Mouse (Mus musculus) spleen, postnatal 36 days (tissue): ENCODE data around the gene Tmem11.
"Not testable (repeated sequence)": the region's sequence is repeated elsewhere in the genome, so short reads cannot be mapped to it uniquely, and the experiment has no call there.

ENCODE experiments used
- DNase-seq, 2 experiments: peaks; one replicate each; pipeline ENCODE4 v3.0.0; 2022; ENCODE audit warnings: low spot score in 2 of 2, mixed read lengths in 1 of 2

Tmem11 gene

GRCm38 (mm10) chr11:60886986-60887385 is 7.9 kb upstream of the Tmem11 start:
- DNase-seq = not testable (repeated sequence)

GRCm38 (mm10) chr11:60882386-60882785 is 3.3 kb upstream of the Tmem11 start:
- no peak for DNase-seq

- no peak for DNase-seq
Observed at GRCm38 (mm10) chr11:60880559-60880958, 1.5 kb upstream of the Tmem11 start.

DNA sequence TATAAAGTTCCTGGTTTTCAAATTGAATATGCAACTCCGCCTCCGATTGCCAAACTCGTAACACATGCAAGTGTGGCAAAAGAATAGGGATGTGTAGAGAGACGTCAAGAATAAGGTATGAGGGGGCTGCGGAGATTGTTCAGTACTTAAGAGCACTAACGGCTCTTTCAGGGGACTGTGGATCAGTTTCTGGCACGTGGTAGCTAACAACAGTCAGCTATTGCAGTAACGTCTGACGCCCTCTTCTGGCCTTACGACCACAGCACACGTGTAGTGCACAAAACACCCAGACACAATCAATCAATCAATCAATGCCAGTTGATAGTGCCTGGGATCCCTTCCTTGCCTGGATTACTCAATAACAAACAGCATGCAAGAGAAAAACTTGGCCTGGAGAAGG is 351 bp upstream of the Tmem11 start:
- DNase-seq = peak; percentile 34 to 50

GRCm38 (mm10) chr11:60878056-60878612 is 938 bp downstream of the Tmem11 start:
- DNase-seq = peak; percentile 29 to 60

- DNase-seq = no peak
Observed at GRCm38 (mm10) chr11:60873101-60873500, 6.0 kb downstream of the Tmem11 start.

DNA sequence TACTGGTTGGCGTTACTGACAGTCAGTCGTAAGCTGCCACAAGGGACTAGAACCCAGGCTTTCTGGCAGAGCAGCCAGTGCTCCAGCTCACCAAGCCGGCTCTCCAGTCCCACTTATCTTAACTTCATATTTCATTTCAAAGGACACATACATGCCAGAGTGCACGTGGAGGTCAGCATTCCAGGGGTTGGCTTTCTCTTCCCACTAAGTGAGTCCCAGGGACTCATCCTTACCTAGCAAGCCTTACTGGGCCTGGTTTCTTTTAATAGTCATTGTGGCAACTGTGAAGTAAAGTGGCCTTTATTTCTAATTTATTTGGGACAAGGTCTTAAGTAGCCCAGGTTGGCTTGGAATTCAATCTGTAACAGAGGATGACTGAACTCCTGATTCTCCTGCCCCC is 7.7 kb downstream of the Tmem11 start:
- no peak for DNase-seq

DNA sequence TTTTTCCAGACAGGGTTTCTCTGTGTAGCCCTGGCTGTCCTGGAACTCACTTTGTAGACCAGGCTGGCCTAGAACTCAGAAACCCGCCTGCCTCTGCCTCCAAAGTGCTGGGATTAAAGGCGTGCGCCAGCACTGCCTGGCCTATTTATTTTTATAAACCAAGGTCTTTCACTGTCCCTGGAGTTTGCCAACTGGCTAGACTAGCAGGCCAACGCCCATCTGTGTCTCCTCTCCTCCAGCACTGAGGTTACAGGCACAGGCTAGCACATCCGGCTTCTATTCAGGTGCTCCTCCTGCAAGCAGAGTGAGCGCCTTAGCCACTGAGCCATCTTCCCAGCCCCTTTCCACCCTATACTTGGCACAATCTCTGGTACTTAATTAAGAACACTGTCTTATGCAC is 9.6 kb downstream of the Tmem11 start:
- not testable (repeated sequence) for DNase-seq

GRCm38 (mm10) chr11:60867904-60868303 is 11.2 kb downstream of the Tmem11 start:
- no peak for DNase-seq

DNA sequence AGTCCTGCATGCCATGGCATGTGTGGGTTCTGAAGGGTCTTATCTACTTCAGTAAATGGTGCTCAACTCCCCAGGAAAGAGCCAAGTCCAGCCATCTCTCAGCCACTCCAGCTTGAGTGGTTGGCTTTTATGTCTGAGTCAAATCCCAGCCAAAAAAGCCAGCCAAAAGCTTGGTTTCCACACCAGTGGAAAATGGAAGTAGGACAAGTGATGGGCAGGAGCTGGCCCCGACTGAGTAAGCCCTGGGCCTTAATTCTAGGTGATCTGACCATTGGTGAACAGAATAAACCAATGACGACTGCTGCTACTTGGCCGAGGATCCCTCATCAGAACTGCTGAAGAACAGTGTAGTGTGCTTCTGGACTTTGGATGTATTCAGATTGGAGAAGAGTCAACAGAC is 11.6 kb downstream of the Tmem11 start:
- no peak for DNase-seq

DNA sequence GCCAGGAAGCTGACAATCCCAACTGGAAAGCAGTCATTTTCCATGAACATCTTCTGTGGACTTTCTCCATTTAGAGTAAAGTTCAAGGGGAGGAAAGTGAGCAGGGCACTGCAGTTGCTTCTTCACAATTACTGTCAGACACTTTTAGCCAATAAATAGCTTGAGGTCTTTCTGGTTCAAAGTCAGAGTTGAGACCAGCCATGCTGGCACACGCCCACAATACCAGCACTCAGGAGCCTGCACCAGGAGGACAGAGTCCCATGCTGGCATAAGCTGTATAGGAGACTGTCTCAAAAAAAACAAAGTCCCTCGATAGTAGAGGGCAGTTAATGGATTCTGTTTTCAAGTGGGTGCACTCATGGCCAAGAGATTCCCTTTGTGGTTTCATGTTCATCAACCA is 13.1 kb downstream of the Tmem11 start:
- DNase-seq = no peak

DNA sequence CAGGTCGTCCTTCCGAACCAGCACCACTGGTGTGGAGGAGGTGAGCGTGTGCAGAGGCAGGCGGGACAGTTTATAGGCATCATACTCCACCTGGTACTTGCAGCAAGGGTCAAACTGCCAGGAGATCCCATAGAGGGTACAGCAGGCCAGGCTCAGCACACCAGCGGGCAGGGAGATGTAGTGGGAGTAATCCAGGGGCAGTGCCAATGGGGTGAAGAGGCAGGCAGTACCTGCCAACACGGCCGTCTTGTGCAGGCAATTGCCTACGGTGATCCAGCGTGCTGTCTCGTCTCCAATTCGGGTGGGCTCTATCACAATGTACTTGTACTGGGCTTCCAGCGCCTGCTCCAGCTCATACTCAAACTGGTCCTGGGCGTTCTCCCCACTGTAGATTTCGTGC is 14.2 kb downstream of the Tmem11 start:
- DNase-seq = no peak

- DNase-seq = no peak
Observed at GRCm38 (mm10) chr11:60864166-60864565, 14.9 kb downstream of the Tmem11 start.

DNA sequence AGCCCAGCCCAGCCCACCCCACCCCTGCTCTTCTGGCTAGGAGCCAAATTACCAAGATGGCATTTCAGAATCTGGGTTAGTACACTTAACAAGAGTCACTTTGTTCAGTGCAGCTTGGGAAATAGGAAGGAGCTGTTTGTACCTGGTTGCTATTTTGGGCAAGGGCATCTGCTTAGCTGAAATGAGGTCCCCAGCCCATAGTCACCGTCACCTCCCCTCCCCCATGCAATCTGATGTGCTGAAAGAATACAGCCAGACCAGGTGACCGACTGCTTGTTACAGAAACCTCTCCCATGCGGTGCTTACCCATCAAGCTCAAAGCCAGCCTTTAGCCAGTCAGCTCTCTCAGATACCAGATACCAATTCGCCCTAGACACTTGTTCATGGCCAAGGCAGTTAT is 15.9 kb downstream of the Tmem11 start:
- no peak for DNase-seq

- no peak for DNase-seq
Observed at GRCm38 (mm10) chr11:60861993-60862392, 17.1 kb downstream of the Tmem11 start.

GRCm38 (mm10) chr11:60856587-60856986 is 22.5 kb downstream of the Tmem11 start:
- no peak for DNase-seq

DNA sequence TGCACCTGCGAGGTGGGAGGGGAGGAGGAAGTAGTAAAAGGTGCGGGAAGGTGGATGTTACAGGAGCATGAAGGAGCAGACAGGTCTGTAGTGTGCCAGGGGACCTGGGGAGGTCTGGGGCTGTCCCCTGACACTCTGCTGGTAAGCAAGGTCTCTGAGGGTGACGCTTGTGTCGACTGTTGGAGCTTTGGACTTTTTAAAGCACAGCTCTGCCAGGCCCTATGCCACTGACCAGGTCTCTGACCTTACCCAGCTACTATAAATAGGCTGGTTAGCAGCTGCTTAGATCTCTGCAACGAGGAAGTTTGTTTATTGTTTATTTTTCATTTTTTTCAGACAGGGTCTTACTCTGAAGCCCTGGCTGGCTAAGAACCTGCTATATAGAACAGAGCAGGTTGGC is 33.7 kb downstream of the Tmem11 start:
- DNase-seq = no peak

GRCm38 (mm10) chr11:60843412-60843811 is 35.7 kb downstream of the Tmem11 start:
- DNase-seq = no peak

GRCm38 (mm10) chr11:60841467-60842200 is 37.4 kb downstream of the Tmem11 start:
- no peak for DNase-seq

GRCm38 (mm10) chr11:60837644-60838406 is 41.2 kb downstream of the Tmem11 start:
- DNase-seq = no peak

DNA sequence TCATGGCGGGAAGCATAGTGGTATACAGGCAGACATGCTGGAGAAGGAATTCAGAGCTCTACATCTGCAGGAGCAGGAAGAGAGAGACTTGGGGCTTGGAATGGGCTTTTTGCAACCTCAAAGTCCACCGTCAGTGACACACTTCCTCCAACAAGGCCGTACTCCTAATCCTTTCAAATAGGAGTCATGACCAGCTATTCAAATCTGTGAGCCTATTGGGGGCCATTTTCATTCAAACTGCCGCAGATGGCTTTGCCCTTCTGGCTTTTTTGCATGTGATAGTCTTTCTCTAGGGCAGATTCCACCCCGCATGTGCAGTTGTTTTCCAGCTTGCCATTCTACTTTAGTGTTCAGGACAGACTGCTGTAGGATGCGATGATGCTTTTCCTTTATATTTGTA is 42.2 kb downstream of the Tmem11 start:
- no peak for DNase-seq

GRCm38 (mm10) chr11:60830433-60831052 is 48.5 kb downstream of the Tmem11 start, which contains the start of gene Dhrs7b:
TSS of gene Dhrs7b (plus strand) at chr11:60830631.
- peak; percentile 88 to 91 for DNase-seq
